Mouse (Mus musculus) heart, adult 2 months (tissue): ENCODE measurements at regions not wholly inside any gene's neighbourhood (a gene's known extent, or its start where the extent isn't known, plus 50 kb on each side); places are given as distances from the start of the nearest gene placed in this dataset.

Experiments used
- CTCF ChIP-seq: fragments of 200-600 bp; IDR thresholded peaks from 2 replicates; pipeline ENCODE4 v1.8.1; 2022; ENCODE audit warnings: antibody characterized with exemption, mild to moderate bottlenecking, moderate library complexity
- POLR2A ChIP-seq: fragments of 200-500 bp; IDR thresholded peaks from 2 replicates; pipeline ENCODE4 v1.6.1; 2011; ENCODE audit warnings: mild to moderate bottlenecking, low read depth, low read length, control low read depth; ENCODE audit not compliant: insufficient read depth

GRCm38 (mm10) chr4:31699296-31699695 lies 264.6 kb upstream of the Map3k7 start:
- TF ChIP-seq POLR2A, result no peak
- TF ChIP-seq CTCF, result no peak
